Mouse (Mus musculus) heart, embryonic 15.5 days (tissue): ENCODE data around the gene Rab40b. TPM values are rescaled to one million over a fixed set of nuclear protein-coding genes. Genes with fewer than 3 reads are reported as not detected.

ENCODE experiments used
- ATAC-seq: fragments of 200-750 bp; cut with Nextera tagmentation; replicated peaks from 2 replicates; pipeline ENCODE4 v1.8.0; 2017; ENCODE audit warnings: low read depth, moderate TSS enrichment; ENCODE audit not compliant: insufficient number of reproducible peaks, insufficient read depth, low FRiP score
- H3K27ac ChIP-seq: fragments of 300-500 bp; sonication (generic); 2 replicates; pipeline ENCODE4 v1.5.1; 2015; ENCODE audit warnings: mild to moderate bottlenecking, inconsistent platforms
- H3K27me3 ChIP-seq: fragments of 300-500 bp; sonication (generic); 2 replicates; pipeline ENCODE4 v1.6.1; 2015; ENCODE audit warnings: inconsistent platforms
- H3K36me3 ChIP-seq: fragments of 300-500 bp; sonication (generic); 2 replicates; pipeline ENCODE4 v1.6.1; 2015; ENCODE audit warnings: mild to moderate bottlenecking, inconsistent platforms
- H3K4me1 ChIP-seq: fragments of 300-500 bp; sonication (generic); replicated peaks from 2 replicates; pipeline ENCODE4 v1.6.1; 2015; ENCODE audit warnings: inconsistent platforms
- H3K4me2 ChIP-seq: fragments of 300-500 bp; sonication (generic); 2 replicates; pipeline ENCODE4 v1.6.1; 2015; ENCODE audit warnings: inconsistent platforms, mild to moderate bottlenecking, moderate library complexity
- H3K4me3 ChIP-seq: fragments of 300-500 bp; sonication (generic); 2 replicates; pipeline ENCODE4 v1.5.1; 2015; ENCODE audit warnings: mild to moderate bottlenecking, inconsistent platforms
- H3K9ac ChIP-seq: fragments of 300-500 bp; sonication (generic); 2 replicates; pipeline ENCODE4 v1.6.1; 2015; ENCODE audit warnings: mild to moderate bottlenecking, inconsistent platforms
- H3K9me3 ChIP-seq: fragments of 300-500 bp; sonication (generic); replicated peaks from 2 replicates; pipeline ENCODE4 v1.6.1; 2016; ENCODE audit warnings: inconsistent platforms
- WGBS: fragments of 180-500 bp; shearing (Covaris S2); methylation state at CpG from one replicate; pipeline ENCODE4 v1.1.7; 2015; ENCODE audit warnings: mixed read lengths; 5-methylcytosine and 5-hydroxymethylcytosine counted together
- polyA plus RNA-seq: library from polyadenylated mRNA; unstranded; fragments of >200 nt; fragmentation: Nextera tagmentation; extraction: Ambion mirVana; gene quantifications from 2 replicates; pipeline ENCODE4 v1.2.1, GENCODE M21; 2015

Rab40b gene
- polyA plus RNA-seq, 1 experiment from 2014 or later, result 6.2 TPM

- Histone ChIP-seq H3K27me3 (no peaks in the 10 kb centered on the region), H3K9ac (no peak overlapping the region), H3K9me3 (no peaks in the 10 kb centered on the region), H3K36me3 (no peaks in the 10 kb centered on the region), H3K4me3 (no peak overlapping the region), H3K27ac (no peak overlapping the region), H3K4me2 (no peak overlapping the region), H3K4me1 (peaks cover 8% of the 10 kb centered on the region)
- no peak for ATAC-seq
- 55% methylated on average over 5 of the region's 5 CpGs for WGBS
Observed at GRCm38 (mm10) chr11:121414762-121415161, 26.7 kb upstream of the Rab40b start.

- no peaks in the 10 kb centered on the region for H3K27me3 ChIP-seq
- ATAC-seq, result no peak
- no peak overlapping the region for H3K27ac ChIP-seq
- H3K4me1 ChIP-seq, result no peaks in the 10 kb centered on the region
- 62% methylated on average over 3 of the region's 3 CpGs for WGBS
- no peaks in the 10 kb centered on the region for H3K36me3 ChIP-seq
- H3K9me3 ChIP-seq, result no peaks in the 10 kb centered on the region
- no peak overlapping the region for H3K4me2 ChIP-seq
- H3K4me3 ChIP-seq, result no peak overlapping the region
- no peak overlapping the region for H3K9ac ChIP-seq
Observed at GRCm38 (mm10) chr11:121407366-121408155, 19.5 kb upstream of the Rab40b start.

DNA sequence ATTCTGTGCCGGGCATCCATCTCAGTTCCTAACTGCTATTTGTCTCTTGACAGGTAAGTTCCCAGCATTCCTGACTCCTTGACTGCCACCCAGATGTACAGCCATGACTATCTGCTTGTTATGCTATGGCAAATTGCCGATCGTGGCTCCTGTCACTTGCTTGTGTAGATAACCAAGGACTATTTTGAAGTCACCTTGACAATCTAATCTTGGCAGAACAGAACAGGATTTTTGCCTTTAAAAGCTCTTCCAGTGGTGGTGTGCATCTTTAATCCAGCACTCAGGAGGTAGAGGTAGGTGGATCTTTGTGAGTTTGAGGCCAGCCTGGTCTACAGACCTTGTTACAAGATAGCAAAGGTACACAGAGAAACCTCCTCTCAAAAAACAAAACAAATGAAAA lies 4.4 kb upstream of the Rab40b start:
- H3K9ac ChIP-seq, result no peak overlapping the region
- 58% methylated on average over 3 of the region's 3 CpGs for WGBS
- ATAC-seq, result no peak
- H3K36me3 ChIP-seq, result no peaks in the 10 kb centered on the region
- H3K4me3 ChIP-seq, result no peak overlapping the region
- no peaks in the 10 kb centered on the region for H3K9me3 ChIP-seq
- H3K4me2 ChIP-seq, result no peak overlapping the region
- H3K27ac ChIP-seq, result no peak overlapping the region
- peaks cover 7% of the 10 kb centered on the region for H3K4me1 ChIP-seq
- H3K27me3 ChIP-seq, result no peaks in the 10 kb centered on the region

DNA sequence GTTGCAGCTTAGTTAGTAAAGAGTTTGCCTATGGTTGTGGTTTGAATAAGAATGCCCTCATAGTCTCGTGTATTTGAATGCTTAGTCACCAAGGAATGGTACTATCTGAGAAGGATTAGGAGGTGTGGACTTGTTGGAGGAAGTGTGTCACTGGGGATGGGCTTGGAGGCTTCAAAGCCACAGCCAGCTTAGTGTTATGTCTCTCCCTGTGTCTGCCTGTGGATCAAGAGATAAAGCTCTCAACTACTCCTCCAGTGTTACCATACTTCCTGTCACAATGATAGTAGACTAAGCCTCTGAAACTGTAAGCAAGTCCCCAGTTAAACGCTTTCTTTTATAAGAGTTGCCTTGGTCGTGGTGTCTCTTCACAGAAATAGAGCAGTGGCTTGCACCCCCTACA lies 2.7 kb upstream of the Rab40b start:
- no peak for ATAC-seq
- no peaks in the 10 kb centered on the region for H3K9me3 ChIP-seq
- H3K4me3 ChIP-seq, result no peak overlapping the region
- no peak overlapping the region for H3K9ac ChIP-seq
- H3K4me1 ChIP-seq, result peaks cover 12% of the 10 kb centered on the region
- WGBS, result 47% methylated on average over 3 of the region's 3 CpGs
- H3K27ac ChIP-seq, result no peak overlapping the region
- no peaks in the 10 kb centered on the region for H3K36me3 ChIP-seq
- no peaks in the 10 kb centered on the region for H3K27me3 ChIP-seq
- no peak overlapping the region for H3K4me2 ChIP-seq

GRCm38 (mm10) chr11:121388554-121388945 lies 499 bp upstream of the Rab40b start:
- no peak for ATAC-seq
- WGBS, result 13% methylated on average over 6 of the region's 6 CpGs
- Histone ChIP-seq H3K4me3 (peak overlapping the region; percentile 64), H3K36me3 (no peaks in the 10 kb centered on the region), H3K9ac (0 out of 2 replicates have a peak overlapping the region, but pooled peaks have one; percentile 27), H3K4me1 (peaks cover 12% of the 10 kb centered on the region), H3K27me3 (no peaks in the 10 kb centered on the region), H3K4me2 (peak overlapping the region; percentile 95), H3K9me3 (no peaks in the 10 kb centered on the region), H3K27ac (no peak overlapping the region)

- no peaks in the 10 kb centered on the region for H3K27me3 ChIP-seq
- no peak overlapping the region for H3K9ac ChIP-seq
- WGBS, result 53% methylated on average over 6 of the region's 6 CpGs
- no peaks in the 10 kb centered on the region for H3K9me3 ChIP-seq
- no peak overlapping the region for H3K4me3 ChIP-seq
- no peaks in the 10 kb centered on the region for H3K36me3 ChIP-seq
- H3K4me2 ChIP-seq, result no peak overlapping the region
- ATAC-seq, result no peak
- no peak overlapping the region for H3K27ac ChIP-seq
- no peaks in the 10 kb centered on the region for H3K4me1 ChIP-seq
Observed at GRCm38 (mm10) chr11:121380294-121380693, 7.8 kb downstream of the Rab40b start.

GRCm38 (mm10) chr11:121378644-121379043 lies 9.4 kb downstream of the Rab40b start:
- Histone ChIP-seq H3K27ac (no peak overlapping the region), H3K4me3 (no peak overlapping the region), H3K4me1 (no peaks in the 10 kb centered on the region), H3K9ac (no peak overlapping the region), H3K27me3 (no peaks in the 10 kb centered on the region), H3K4me2 (no peak overlapping the region), H3K36me3 (no peaks in the 10 kb centered on the region), H3K9me3 (no peaks in the 10 kb centered on the region)
- no peak for ATAC-seq

DNA sequence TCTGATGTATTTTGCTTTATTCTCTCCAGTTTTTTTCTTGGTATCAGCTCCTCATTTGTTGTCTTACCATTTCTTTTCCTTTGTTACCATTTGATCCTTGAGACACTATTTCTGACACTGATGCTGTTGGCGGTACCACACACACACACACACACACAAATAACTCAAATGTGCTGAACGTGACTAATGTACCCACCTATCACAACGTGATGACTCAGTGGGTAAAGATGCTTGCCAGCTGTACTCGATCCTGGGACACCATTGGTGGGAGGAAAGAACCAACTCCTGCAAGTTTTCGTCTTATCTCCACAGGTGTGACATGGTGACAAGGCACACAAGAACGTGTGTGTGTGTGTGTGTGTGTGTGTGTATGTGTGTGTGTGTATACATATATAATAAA lies 14.7 kb downstream of the Rab40b start:
- 44% methylated on average over 6 of the region's 6 CpGs for WGBS
- H3K4me1 ChIP-seq, result no peaks in the 10 kb centered on the region
- H3K4me2 ChIP-seq, result no peak overlapping the region
- H3K9ac ChIP-seq, result no peak overlapping the region
- no peak overlapping the region for H3K27ac ChIP-seq
- no peaks in the 10 kb centered on the region for H3K36me3 ChIP-seq
- no peaks in the 10 kb centered on the region for H3K27me3 ChIP-seq
- no peaks in the 10 kb centered on the region for H3K9me3 ChIP-seq
- ATAC-seq, result no peak
- no peak overlapping the region for H3K4me3 ChIP-seq

- Histone ChIP-seq H3K27me3 (no peaks in the 10 kb centered on the region), H3K9ac (no peak overlapping the region), H3K4me1 (no peaks in the 10 kb centered on the region), H3K4me2 (no peak overlapping the region), H3K4me3 (no peak overlapping the region), H3K9me3 (no peaks in the 10 kb centered on the region), H3K27ac (no peak overlapping the region), H3K36me3 (no peaks in the 10 kb centered on the region)
- WGBS, result 73% methylated on average over 6 of the region's 6 CpGs
- no peak for ATAC-seq
Observed at GRCm38 (mm10) chr11:121370337-121370994, 17.6 kb downstream of the Rab40b start.

GRCm38 (mm10) chr11:121369622-121370021 lies 18.4 kb downstream of the Rab40b start:
- no peak overlapping the region for H3K4me2 ChIP-seq
- no peaks in the 10 kb centered on the region for H3K9me3 ChIP-seq
- no peak overlapping the region for H3K27ac ChIP-seq
- no peaks in the 10 kb centered on the region for H3K27me3 ChIP-seq
- no peaks in the 10 kb centered on the region for H3K4me1 ChIP-seq
- no peak overlapping the region for H3K9ac ChIP-seq
- WGBS, result 57% methylated on average over 6 of the region's 6 CpGs
- ATAC-seq, result no peak
- H3K36me3 ChIP-seq, result no peaks in the 10 kb centered on the region
- no peak overlapping the region for H3K4me3 ChIP-seq

GRCm38 (mm10) chr11:121368731-121369130 lies 19.3 kb downstream of the Rab40b start:
- H3K4me1 ChIP-seq, result no peaks in the 10 kb centered on the region
- ATAC-seq, result no peak
- 64% methylated on average over 1 of the region's 1 CpGs for WGBS
- H3K27me3 ChIP-seq, result no peaks in the 10 kb centered on the region
- H3K27ac ChIP-seq, result no peak overlapping the region
- no peak overlapping the region for H3K4me2 ChIP-seq
- no peak overlapping the region for H3K9ac ChIP-seq
- H3K9me3 ChIP-seq, result no peaks in the 10 kb centered on the region
- no peaks in the 10 kb centered on the region for H3K36me3 ChIP-seq
- no peak overlapping the region for H3K4me3 ChIP-seq
